ENCODE assay signal across 8 mouse cellular contexts in the genomic region with DNA sequence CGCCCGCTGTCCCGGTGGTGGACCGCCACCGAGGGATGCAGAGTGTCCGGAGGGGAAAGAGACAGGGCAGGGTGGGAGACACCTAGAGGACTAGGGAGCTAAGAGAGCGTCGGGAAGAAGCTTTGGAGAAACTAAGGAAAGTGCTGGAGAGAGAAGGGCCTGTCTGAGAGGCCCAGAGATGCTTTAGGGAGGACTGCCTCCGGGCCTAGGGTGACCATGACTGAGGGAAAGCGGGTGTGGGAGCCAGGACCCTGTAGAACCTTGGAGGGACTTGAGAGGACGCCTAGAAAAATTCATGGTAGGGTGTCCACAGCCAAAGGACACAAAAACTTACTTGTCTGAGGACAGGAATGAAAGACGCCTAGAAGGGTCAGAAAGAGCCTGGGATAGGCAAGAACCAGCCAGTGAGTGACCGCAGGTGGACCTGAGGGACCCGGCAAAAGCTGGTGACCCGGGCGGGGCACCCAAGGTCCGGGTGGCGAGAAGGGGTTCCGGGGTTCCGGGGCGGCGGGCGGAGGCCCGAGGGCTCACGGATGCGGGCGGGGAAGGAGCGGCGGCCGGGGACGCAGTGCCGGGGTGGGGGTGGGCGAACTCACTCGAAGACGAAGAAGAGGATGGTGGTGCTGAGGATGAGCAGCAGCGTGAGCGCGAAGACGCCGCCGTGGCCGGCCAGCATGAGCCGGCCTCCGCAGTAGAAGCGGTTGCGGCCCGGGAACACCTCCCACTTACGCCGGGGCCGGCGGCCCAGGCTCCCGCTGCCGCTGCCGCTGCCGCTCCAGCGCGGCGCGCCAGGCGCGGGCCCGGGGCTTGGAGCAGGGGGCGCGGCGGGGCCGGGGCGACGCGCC. TPM values are rescaled to one million over a fixed set of nuclear protein-coding genes. Genes with fewer than 3 reads are reported as not detected.
DNase-seq lines count a peak whose midpoint lies in the region; ATAC-seq and TF ChIP-seq lines count a peak whose summit lies in the region.

No protein-coding gene starts in this region.

- H3K9me3 ChIP-seq in MEL (replicated peaks; ENCODE audit: insufficient read depth, low read length): no peaks in the 10 kb centered on the region
- no peaks in the 10 kb centered on the region for H3K9me3 ChIP-seq in liver, embryonic 11.5 days (ENCODE audit: control insufficient read depth, low read length)

- H3K27ac ChIP-seq in MEL (ENCODE audit: control insufficient read depth, low read depth, low read length): peak overlapping the region; percentile 23
- peak overlapping the region; percentile 55 for H3K27ac ChIP-seq in liver, embryonic 11.5 days (ENCODE audit: low read depth, low read length)
- H3K27ac ChIP-seq in olfactory bulb, adult 2 months (ENCODE audit: insufficient read depth, low read depth, low read length): no peak overlapping the region

- 4% methylated on average over 52 of the region's 69 CpGs for WGBS in liver, embryonic 11.5 days
- WGBS in olfactory bulb, adult 2 months: 2% methylated on average over 57 of the region's 69 CpGs

- peak; percentile 33 for DNase-seq in left cerebral cortex, postnatal 4 days
- no peak for DNase-seq in left cerebral cortex, postnatal 14 days (ENCODE audit: low spot score in 2 of 2)
- DNase-seq in MEL (ENCODE audit: low read depth, low spot score): peak; percentile 54
- DNase-seq in cerebellum, postnatal 36 days: peak; percentile 52 to 55
- DNase-seq in heart, postnatal 14 days: peak; percentile 19 to 24
- DNase-seq in liver, embryonic 11.5 days (ENCODE audit: low spot score): peak; percentile 58

- TF ChIP-seq EP300 in MEL (IDR thresholded peaks at IDR 0.05; ENCODE audit: low read depth in 1 of 2, low read length in 2 of 2): no peak

- H3K9ac ChIP-seq in MEL (ENCODE audit: control insufficient read depth, low read depth, low read length, poor library complexity, severe bottlenecking): peak overlapping the region; percentile 89
- peak overlapping the region; percentile 91 for H3K9ac ChIP-seq in liver, embryonic 11.5 days (ENCODE audit: low read depth, low read length)

- ATAC-seq in liver, embryonic 11.5 days (replicated peaks; ENCODE audit: low FRiP score): peak; percentile 67
- ATAC-seq in monocyte, adult 5-6 weeks (replicated peaks; ENCODE audit: insufficient number of reproducible peaks, low FRiP score, low TSS enrichment, poor library complexity, severe bottlenecking): no peak

- H3K79me2 ChIP-seq in MEL (ENCODE audit: control insufficient read depth, insufficient read depth, low read length, poor library complexity): peaks cover 8% of the 10 kb centered on the region

- H3K4me3 ChIP-seq in MEL (ENCODE audit: control insufficient read depth in 1 of 2, insufficient read depth in 1 of 2, low read depth in 2 of 2, low read length in 2 of 2): peak overlapping the region; percentile 78 to 98
- peak overlapping the region; percentile 80 for H3K4me3 ChIP-seq in liver, embryonic 11.5 days (ENCODE audit: low read depth, low read length)
- peak overlapping the region; percentile 86 for H3K4me3 ChIP-seq in olfactory bulb, adult 2 months (ENCODE audit: insufficient read depth, low read depth, low read length)

- TF ChIP-seq RAD21 in MEL (IDR thresholded peaks at IDR 0.05; ENCODE audit: low read depth, low read length): no peak

- H3K36me3 ChIP-seq in MEL (ENCODE audit: control insufficient read depth in 1 of 2, insufficient read depth in 2 of 2, low read length in 2 of 2): peaks cover 0 to 6% of the 10 kb centered on the region in 2 experiments; a peak in 2 of 4 replicates
- no peaks in the 10 kb centered on the region for H3K36me3 ChIP-seq in liver, embryonic 11.5 days (ENCODE audit: control insufficient read depth, insufficient read depth, low read length)

- H3K4me1 ChIP-seq in MEL (ENCODE audit: control insufficient read depth in 1 of 2, insufficient read depth in 2 of 2, low read length in 2 of 2): peaks cover 3 to 15% of the 10 kb centered on the region in 2 experiments; a peak in 3 of 4 replicates
- peaks cover 17% of the 10 kb centered on the region for H3K4me1 ChIP-seq in liver, embryonic 11.5 days (replicated peaks; ENCODE audit: control insufficient read depth, insufficient read depth, low read length)
- H3K4me1 ChIP-seq in olfactory bulb, adult 2 months (ENCODE audit: control insufficient read depth, insufficient read depth, low read length): peaks cover 22% of the 10 kb centered on the region

- intact Hi-C loops in left cerebral cortex, postnatal 4 days (cut with DNase I): no loop called here
- intact Hi-C loops in left cerebral cortex, postnatal 14 days (cut with DNase I): loop anchor here (5.0 kb wide), 1 partner anchor 35 kb away; no protein-coding TSS in a partner anchor
- intact Hi-C loops in heart, postnatal 14 days (cut with DNase I): loop anchor here (2.0 kb wide), 2 partner anchors 18 to 24 kb away; partner anchors contain the start of gene Zdhhc18

- H3K27me3 ChIP-seq in MEL (ENCODE audit: control insufficient read depth in 1 of 2, insufficient read depth in 2 of 2, low read length in 2 of 2): no peaks in the 10 kb centered on the region
- no peaks in the 10 kb centered on the region for H3K27me3 ChIP-seq in liver, embryonic 11.5 days (replicated peaks; ENCODE audit: control insufficient read depth, insufficient read depth, low read length)

- H3K4me2 ChIP-seq in liver, embryonic 11.5 days: peak overlapping the region; percentile 98

- no peak for TF ChIP-seq CTCF in MEL (IDR thresholded peaks at IDR 0.05 in 2 of 3, conservative IDR thresholded peaks at IDR 0.05 in 1 of 3; ENCODE audit: control insufficient read depth in 1 of 3, insufficient read depth in 1 of 3, low read depth in 2 of 3, low read length in 3 of 3, poor library complexity in 1 of 3, severe bottlenecking in 1 of 3)
- TF ChIP-seq CTCF in olfactory bulb, adult 2 months (IDR thresholded peaks at IDR 0.05; ENCODE audit: insufficient read depth, low read depth, low read length): no peak

- TF ChIP-seq POLR2A in MEL (IDR thresholded peaks at IDR 0.05; ENCODE audit: control insufficient read depth in 1 of 2, insufficient read depth in 1 of 2, low read depth in 1 of 2, low read length in 2 of 2, poor library complexity in 1 of 2): no peak
- TF ChIP-seq POLR2A in olfactory bulb, adult 2 months (IDR thresholded peaks at IDR 0.05; ENCODE audit: insufficient read depth, low read depth, low read length): no peak

RNA-seq across cellular contexts. Expression of gene Zdhhc18, which starts 17.2 kb away (rescaled TPM):
- total RNA-seq in left cerebral cortex, postnatal 4 days (2021): 10 to 100 TPM; 37.1 to 37.8 TPM
- total RNA-seq in left cerebral cortex, postnatal 14 days (2021): 10 to 100 TPM; 29.3 to 32.9 TPM
- 6.7 and 6.9 TPM in 2 replicates for total RNA-seq in MEL (2012; rRNA removed)
- 10 to 100 TPM in 1 of 2 experiments, not detected in 1; 15.6 TPM for polyA plus RNA-seq in MEL (2012; ENCODE audit: insufficient read depth in 1 of 2, insufficient read length in 2 of 2, low read depth in 1 of 2, low replicate concordance in 2 of 2, missing spikeins in 1 of 2)
- 10 to 100 TPM; 17.6 to 21.6 TPM for total RNA-seq in heart, postnatal 14 days (2021)
- polyA plus RNA-seq in liver, embryonic 11.5 days (2014; fragmentation: Nextera tagmentation; extraction: Ambion mirVana): 2.1 and 3.1 TPM in 2 replicates
- polyA plus RNA-seq in olfactory bulb, adult 2 months (2012; ENCODE audit: insufficient read depth, insufficient read length, low replicate concordance, missing spikeins): not detected in 2 replicates
- 12.8 to 48.9 TPM (median 20.8 TPM) in 3 replicates for total RNA-seq in monocyte, adult 5-6 weeks (2017)

RNA-seq across cellular contexts. Expression of gene Sfn, which starts 30.7 kb away (rescaled TPM):
- 1 to 10 TPM; 1.9 to 2.2 TPM for total RNA-seq in left cerebral cortex, postnatal 4 days (2021)
- 1 to 10 TPM; 1.0 to 1.4 TPM for total RNA-seq in left cerebral cortex, postnatal 14 days (2021)
- total RNA-seq in MEL (2012; rRNA removed): 0.12 and 0.13 TPM in 2 replicates
- under 1 TPM in 1 of 2 experiments, not detected in 1; 0.19 TPM for polyA plus RNA-seq in MEL (2012; ENCODE audit: insufficient read depth in 1 of 2, insufficient read length in 2 of 2, low read depth in 1 of 2, low replicate concordance in 2 of 2, missing spikeins in 1 of 2)
- total RNA-seq in heart, postnatal 14 days (2021): 1 to 10 TPM; 1.9 TPM
- polyA plus RNA-seq in liver, embryonic 11.5 days (2014; fragmentation: Nextera tagmentation; extraction: Ambion mirVana): 1.7 and 3.5 TPM in 2 replicates
- polyA plus RNA-seq in olfactory bulb, adult 2 months (2012; ENCODE audit: insufficient read depth, insufficient read length, low replicate concordance, missing spikeins): not detected in 2 replicates
- 6.3 to 20.1 TPM (median 7.1 TPM) in 3 replicates for total RNA-seq in monocyte, adult 5-6 weeks (2017)

RNA-seq across cellular contexts. Expression of gene Pigv, which starts 39.7 kb away (rescaled TPM):
- total RNA-seq in left cerebral cortex, postnatal 4 days (2021): 10 to 100 TPM; 11.5 to 12.8 TPM
- 1 to 10 TPM; 6.2 TPM for total RNA-seq in left cerebral cortex, postnatal 14 days (2021)
- total RNA-seq in MEL (2012; rRNA removed): 7.9 and 8.5 TPM in 2 replicates
- polyA plus RNA-seq in MEL (2012; ENCODE audit: insufficient read depth in 1 of 2, insufficient read length in 2 of 2, low read depth in 1 of 2, low replicate concordance in 2 of 2, missing spikeins in 1 of 2): 10 to 100 TPM in 1 of 2 experiments, not detected in 1; 12.0 TPM
- 10 to 100 TPM; 10.4 to 10.7 TPM for total RNA-seq in heart, postnatal 14 days (2021)
- 10.7 and 15.0 TPM in 2 replicates for polyA plus RNA-seq in liver, embryonic 11.5 days (2014; fragmentation: Nextera tagmentation; extraction: Ambion mirVana)
- not detected in 2 replicates for polyA plus RNA-seq in olfactory bulb, adult 2 months (2012; ENCODE audit: insufficient read depth, insufficient read length, low replicate concordance, missing spikeins)
- total RNA-seq in monocyte, adult 5-6 weeks (2017): 3.5 to 16.0 TPM (median 5.7 TPM) in 3 replicates

RNA-seq across cellular contexts. Expression of gene Gpn2, which starts 48.5 kb away (rescaled TPM):
- 10 to 100 TPM; 11.2 to 14.6 TPM for total RNA-seq in left cerebral cortex, postnatal 4 days (2021)
- 10 to 100 TPM in 1 of 2 experiments, 1 to 10 TPM in 1; 9.5 to 10.6 TPM for total RNA-seq in left cerebral cortex, postnatal 14 days (2021)
- 26.7 and 28.6 TPM in 2 replicates for total RNA-seq in MEL (2012; rRNA removed)
- polyA plus RNA-seq in MEL (2012; ENCODE audit: insufficient read depth in 1 of 2, insufficient read length in 2 of 2, low read depth in 1 of 2, low replicate concordance in 2 of 2, missing spikeins in 1 of 2): 10 to 100 TPM in 1 of 2 experiments, not detected in 1; 43.3 TPM
- 1 to 10 TPM; 7.7 to 8.6 TPM for total RNA-seq in heart, postnatal 14 days (2021)
- polyA plus RNA-seq in liver, embryonic 11.5 days (2014; fragmentation: Nextera tagmentation; extraction: Ambion mirVana): 23.4 and 24.8 TPM in 2 replicates
- polyA plus RNA-seq in olfactory bulb, adult 2 months (2012; ENCODE audit: insufficient read depth, insufficient read length, low replicate concordance, missing spikeins): not detected in 2 replicates
- total RNA-seq in monocyte, adult 5-6 weeks (2017): 6.9 to 18.7 TPM (median 16.5 TPM) in 3 replicates

RNA-seq across cellular contexts. Expression of gene Gpatch3, which starts 58.2 kb away (rescaled TPM):
- 10 to 100 TPM in 1 of 2 experiments, 1 to 10 TPM in 1; 6.2 to 10.0 TPM for total RNA-seq in left cerebral cortex, postnatal 4 days (2021)
- total RNA-seq in left cerebral cortex, postnatal 14 days (2021): 1 to 10 TPM; 9.2 to 9.6 TPM
- total RNA-seq in MEL (2012; rRNA removed): 9.8 and 11.0 TPM in 2 replicates
- 10 to 100 TPM in 1 of 2 experiments, not detected in 1; 16.5 TPM for polyA plus RNA-seq in MEL (2012; ENCODE audit: insufficient read depth in 1 of 2, insufficient read length in 2 of 2, low read depth in 1 of 2, low replicate concordance in 2 of 2, missing spikeins in 1 of 2)
- 1 to 10 TPM; 4.2 to 4.9 TPM for total RNA-seq in heart, postnatal 14 days (2021)
- polyA plus RNA-seq in liver, embryonic 11.5 days (2014; fragmentation: Nextera tagmentation; extraction: Ambion mirVana): 8.7 and 10.0 TPM in 2 replicates
- polyA plus RNA-seq in olfactory bulb, adult 2 months (2012; ENCODE audit: insufficient read depth, insufficient read length, low replicate concordance, missing spikeins): not detected in 2 replicates
- total RNA-seq in monocyte, adult 5-6 weeks (2017): 30.9 to 41.9 TPM (median 32.6 TPM) in 3 replicates

Comparison
In these comparisons a context has a peak if more than half of its experiments do, and no peak if none do; other contexts are left out.
1. DNase-seq: peak in left cerebral cortex, postnatal 4 days (single experiment), MEL (single experiment), cerebellum, postnatal 36 days (2 of 2), heart, postnatal 14 days (2 of 2) and liver, embryonic 11.5 days (single experiment); none in left cerebral cortex, postnatal 14 days (0 of 2).
2. Peak in every context shown above with its lines, with median percentiles within 50 percentile points of each other: H3K4me3 ChIP-seq.